Mouse (Mus musculus) CH12.LX (cell line): ENCODE measurements around the gene Rps6ka4. TPM values are rescaled to one million over a fixed set of nuclear protein-coding genes. Genes with fewer than 3 reads are reported as not detected.

Experiments
- DNase-seq: peaks from one replicate; pipeline ENCODE4 v3.0.0-alpha.2; 2013; ENCODE audit errors: extremely low read depth
- H3K27ac ChIP-seq: 2 replicates; pipeline ENCODE4 v1.5.1; 2012; ENCODE audit warnings: low read depth, mild to moderate bottlenecking, control low read depth, moderate library complexity; ENCODE audit not compliant: insufficient read depth
- H3K27me3 ChIP-seq: replicated peaks from 2 replicates; pipeline ENCODE3; 2012; ENCODE audit warnings: inconsistent platforms
- H3K36me3 ChIP-seq, 2 experiments: replicated peaks in 1 of 2; 2 replicates each; pipeline versions ENCODE3 to v1.6.1; 2012; ENCODE audit warnings: inconsistent platforms in 1 of 2, low read length in 1 of 2, mild to moderate bottlenecking in 1 of 2, mixed read lengths in 1 of 2, moderate library complexity in 1 of 2; ENCODE audit not compliant: control insufficient read depth in 1 of 2, insufficient read depth in 1 of 2
- H3K4me1 ChIP-seq, 2 experiments: 2 replicates each; pipeline ENCODE4 v1.6.1; 2012; ENCODE audit warnings: inconsistent platforms in 1 of 2, moderate library complexity in 1 of 2; ENCODE audit not compliant: insufficient read depth in 2 of 2, control insufficient read depth in 1 of 2
- H3K4me2 ChIP-seq: 2 replicates; pipeline ENCODE4 v1.6.1; 2012; ENCODE audit warnings: low read depth, mild to moderate bottlenecking, control low read depth; ENCODE audit not compliant: poor library complexity, insufficient read depth, severe bottlenecking
- H3K4me3 ChIP-seq, 3 experiments: fragments of 150-350 bp in 1 of 3; sonication (generic) in 1 of 3; replicated peaks in 1 of 3; 2 replicates each; pipeline versions ENCODE3 to v1.5.1; 2011 to 2012; ENCODE audit warnings: low read depth in 2 of 3, low read length in 2 of 3, mild to moderate bottlenecking in 2 of 3, moderate library complexity in 2 of 3, control low read depth in 1 of 3, improper control_type of control experiment in 1 of 3, inconsistent platforms in 1 of 3, mixed read lengths in 1 of 3; ENCODE audit not compliant: poor library complexity in 1 of 3
- H3K79me2 ChIP-seq: replicated peaks from 2 replicates; pipeline ENCODE4 v1.6.1; 2012; ENCODE audit warnings: mild to moderate bottlenecking, moderate library complexity; ENCODE audit not compliant: control insufficient read depth, poor library complexity, insufficient read depth, severe bottlenecking; ENCODE audit errors: extremely low read depth
- H3K9ac ChIP-seq: 2 replicates; pipeline ENCODE4 v1.6.1; 2012; ENCODE audit warnings: low read depth, mild to moderate bottlenecking, control low read depth, moderate library complexity; ENCODE audit not compliant: insufficient read depth
- H3K9me3 ChIP-seq: replicated peaks from 2 replicates; pipeline ENCODE3; 2012; ENCODE audit warnings: low read length, inconsistent platforms, mixed read lengths
- BHLHE40 ChIP-seq: IDR thresholded peaks from 2 replicates; pipeline ENCODE4 v1.6.1; 2011; ENCODE audit warnings: mild to moderate bottlenecking, low read depth, low read length, improper control_type of control experiment
- CHD1 ChIP-seq: IDR thresholded peaks from 2 replicates; pipeline ENCODE4 v1.6.1; 2012; ENCODE audit warnings: low read depth, low read length, improper control_type of control experiment, inconsistent platforms
- CTCF ChIP-seq, 2 experiments: IDR thresholded peaks in 1 of 2; conservative IDR thresholded peaks in 1 of 2; 2 replicates each; pipeline ENCODE4 v1.5.1; 2011 to 2012; ENCODE audit warnings: low read depth in 2 of 2, low read length in 2 of 2, improper control_type of control experiment in 1 of 2, inconsistent platforms in 1 of 2, mild to moderate bottlenecking in 1 of 2, moderate library complexity in 1 of 2
- E2F4 ChIP-seq: IDR thresholded peaks from 2 replicates; pipeline ENCODE4 v1.6.1; 2011; ENCODE audit warnings: low read depth, low read length, improper control_type of control experiment; ENCODE audit not compliant: insufficient replicate concordance
- ELF1 ChIP-seq: IDR thresholded peaks from 2 replicates; pipeline ENCODE4 v1.6.1; 2014; ENCODE audit warnings: low read depth, mild to moderate bottlenecking, inconsistent platforms, low read length, improper control_type of control experiment
- EP300 ChIP-seq: IDR thresholded peaks from 2 replicates; pipeline ENCODE4 v1.6.1; 2011; ENCODE audit warnings: low read length, improper control_type of control experiment
- ETS1 ChIP-seq: conservative IDR thresholded peaks from 2 replicates; pipeline ENCODE4 v1.6.1; 2012; ENCODE audit warnings: low read depth, mild to moderate bottlenecking, inconsistent platforms, low read length, improper control_type of control experiment, moderate library complexity
- GABPA ChIP-seq: IDR thresholded peaks from 2 replicates; pipeline ENCODE4 v1.6.1; 2012; ENCODE audit warnings: low read depth, low read length, improper control_type of control experiment, inconsistent platforms; ENCODE audit not compliant: insufficient replicate concordance
- HCFC1 ChIP-seq: IDR thresholded peaks from 2 replicates; pipeline ENCODE4 v1.6.1; 2012; ENCODE audit warnings: low read depth, mild to moderate bottlenecking, inconsistent platforms, low read length, improper control_type of control experiment
- IRF4 ChIP-seq: IDR thresholded peaks from 2 replicates; pipeline ENCODE4 v1.6.1; 2014; ENCODE audit warnings: low read depth, mild to moderate bottlenecking, inconsistent platforms, low read length, improper control_type of control experiment
- JUN ChIP-seq: IDR thresholded peaks from 2 replicates; pipeline ENCODE4 v1.6.1; 2011; ENCODE audit warnings: low read depth, mild to moderate bottlenecking, low read length, improper control_type of control experiment, moderate library complexity; ENCODE audit not compliant: insufficient read depth
- JUND ChIP-seq: conservative IDR thresholded peaks from 2 replicates; pipeline ENCODE4 v1.6.1; 2011; ENCODE audit warnings: low read depth, low read length, improper control_type of control experiment
- KAT2A ChIP-seq: IDR thresholded peaks from 2 replicates; pipeline ENCODE4 v1.6.1; 2012; ENCODE audit warnings: low read length, improper control_type of control experiment, inconsistent platforms; ENCODE audit not compliant: insufficient replicate concordance
- MAX ChIP-seq: IDR thresholded peaks from 2 replicates; pipeline ENCODE4 v1.6.1; 2011; ENCODE audit warnings: low read length, improper control_type of control experiment
- MAZ ChIP-seq: IDR thresholded peaks from 2 replicates; pipeline ENCODE4 v1.6.1; 2012; ENCODE audit warnings: low read depth, mild to moderate bottlenecking, inconsistent platforms, low read length, improper control_type of control experiment, moderate library complexity
- MEF2A ChIP-seq: IDR thresholded peaks from 2 replicates; pipeline ENCODE4 v1.6.1; 2014; ENCODE audit warnings: low read depth, mild to moderate bottlenecking, inconsistent platforms, low read length, improper control_type of control experiment, borderline replicate concordance
- MXI1 ChIP-seq: IDR thresholded peaks from 2 replicates; pipeline ENCODE4 v1.6.1; 2011; ENCODE audit warnings: mild to moderate bottlenecking, low read depth, low read length, improper control_type of control experiment
- MYC ChIP-seq: IDR thresholded peaks from 2 replicates; pipeline ENCODE4 v1.6.1; 2011; ENCODE audit warnings: low read depth, mild to moderate bottlenecking, improper control_type of control experiment, low read length
- NRF1 ChIP-seq: IDR thresholded peaks from 2 replicates; pipeline ENCODE4 v1.6.1; 2014; ENCODE audit warnings: low read depth, mild to moderate bottlenecking, inconsistent platforms, low read length, improper control_type of control experiment, moderate library complexity
- POLR2A ChIP-seq: IDR thresholded peaks from 2 replicates; pipeline ENCODE4 v1.6.1; 2011; ENCODE audit warnings: low read depth, mild to moderate bottlenecking, improper control_type of control experiment, low read length
- POLR2AphosphoS2 ChIP-seq: IDR thresholded peaks from 2 replicates; pipeline ENCODE4 v1.6.1; 2011; ENCODE audit warnings: low read depth, low read length, improper control_type of control experiment
- RAD21 ChIP-seq: IDR thresholded peaks from 2 replicates; pipeline ENCODE4 v1.6.1; 2011; ENCODE audit warnings: low read depth, mild to moderate bottlenecking, low read length, improper control_type of control experiment, moderate library complexity
- RCOR1 ChIP-seq: conservative IDR thresholded peaks from 2 replicates; pipeline ENCODE4 v1.6.1; 2012; ENCODE audit warnings: low read depth, mild to moderate bottlenecking, inconsistent platforms, low read length, improper control_type of control experiment
- SIN3A ChIP-seq: IDR thresholded peaks from 2 replicates; pipeline ENCODE4 v1.6.1; 2012; ENCODE audit warnings: low read length, improper control_type of control experiment, inconsistent platforms
- SMC3 ChIP-seq: IDR thresholded peaks from 2 replicates; pipeline ENCODE4 v1.6.1; 2011; ENCODE audit warnings: low read depth, low read length, improper control_type of control experiment
- TBP ChIP-seq: conservative IDR thresholded peaks from 2 replicates; pipeline ENCODE4 v1.6.1; 2011; ENCODE audit warnings: low read depth, low read length, improper control_type of control experiment
- TCF12 ChIP-seq: IDR thresholded peaks from 2 replicates; pipeline ENCODE4 v1.6.1; 2014; ENCODE audit warnings: low read depth, mild to moderate bottlenecking, inconsistent platforms, low read length, improper control_type of control experiment
- USF2 ChIP-seq: conservative IDR thresholded peaks from 2 replicates; pipeline ENCODE4 v1.6.1; 2011; ENCODE audit warnings: low read depth, low read length, improper control_type of control experiment
- ZKSCAN1 ChIP-seq: IDR thresholded peaks from 2 replicates; pipeline ENCODE4 v1.6.1; 2012; ENCODE audit warnings: low read depth, inconsistent platforms, low read length, improper control_type of control experiment, borderline replicate concordance
- ZMIZ1 ChIP-seq: IDR thresholded peaks from 2 replicates; pipeline ENCODE4 v1.6.1; 2012; ENCODE audit warnings: low read depth, mild to moderate bottlenecking, inconsistent platforms, low read length, improper control_type of control experiment
- dilution Hi-C: fragments of 300-500 bp; cut with MboI; formaldehyde crosslinking; loops from 2 replicates; pipeline ENCODE4 v1.14.3; 2020; ENCODE audit warnings: low sequenced_read_pairs; ENCODE audit not compliant: extremely low pct_unique_long_range_greater_than_20kb, extremely low pct_ligation_motif_present
- in situ Hi-C: fragments of 300-500 bp; cut with MboI; formaldehyde crosslinking; loops from 3 replicates; pipeline ENCODE4 v1.14.3; 2019; ENCODE audit warnings: low sequenced_read_pairs, low pct_ligation_motif_present, low pct_unique_long_range_greater_than_20kb, mixed read lengths
- polyA plus RNA-seq: library from polyadenylated mRNA; unstranded; fragments of >175 nt; gene quantifications from 2 replicates; pipeline ENCODE4 v1.2.1, GENCODE M21; 2012; ENCODE audit warnings: low read depth; ENCODE audit not compliant: insufficient read length
- total RNA-seq, 2 experiments: library from RNA; depleted of rRNA; stranded (reverse); fragments of 300-350 nt in 1 of 2; fragments of >200 nt in 1 of 2; gene quantifications; 2 replicates each; pipeline ENCODE4 v1.2.3; 2012 to 2014

Rps6ka4 gene
- total and polyA plus RNA-seq, 3 experiments, result 6.6 to 14.0 (median 7.8) TPM

GRCm38 (mm10) chr19:6871574-6872271 is 31.3 kb upstream of the Rps6ka4 start:
- H3K4me2 ChIP-seq, result peak overlapping the region; percentile 53
- in situ Hi-C loops (loop anchor here (5.0 kb wide), 1 partner anchor 51 kb away; the partner anchor contains the start of gene Esrra), dilution Hi-C loops (no loop called here)

GRCm38 (mm10) chr19:6869355-6869754 is 28.9 kb upstream of the Rps6ka4 start:
- Histone ChIP-seq H3K9ac (peak overlapping the region; percentile 43), H3K4me3 (peak overlapping the region; percentile 40 to 47 (median 45)), H3K36me3 (peaks cover 0 to 6% of the 10 kb centered on the region in 2 experiments), H3K4me2 (peak overlapping the region; percentile 64), H3K27me3 (no peaks in the 10 kb centered on the region), H3K27ac (peak overlapping the region; percentile 59), H3K79me2 (no peaks in the 10 kb centered on the region), H3K4me1 (peaks cover 8 to 37% of the 10 kb centered on the region in 2 experiments), H3K9me3 (peaks cover 6% of the 10 kb centered on the region)
- TF ChIP-seq MAZ (no peak), ETS1 (peak; percentile 85), CTCF (conservative IDR thresholded peaks at IDR 0.05 in 1 of 2, IDR thresholded peaks at IDR 0.05 in 1 of 2; ENCODE audit: low read depth in 2 of 2, low read length in 2 of 2) (no peak), BHLHE40 (peak; percentile 78), IRF4 (peak; percentile 79), EP300 (peak; percentile 75), POLR2AphosphoS2 (peak; percentile 50; the same call in 1 of the 2 replicates), MYC (0 out of 2 replicates have a peak, but pooled peaks have one; percentile 28), ZMIZ1 (no peak), E2F4 (no peak), KAT2A (no peak), ELF1 (peak; percentile 79), POLR2A (0 out of 2 replicates have a peak, but pooled peaks have one; percentile 30), RCOR1 (no peak), MEF2A (no peak), MXI1 (peak; percentile 44; the same call in 1 of the 2 replicates), SIN3A (no peak), MAX (0 out of 2 replicates have a peak, but pooled peaks have one; percentile 25), HCFC1 (peak; percentile 47; the same call in 1 of the 2 replicates)
- dilution Hi-C loops, result no loop called here
- in situ Hi-C loops, result no loop called here
- DNase-seq, result peak; percentile 72

More at GRCm38 (mm10) chr19:6871574-6872271, 31.3 kb upstream of the Rps6ka4 start:
- Histone ChIP-seq H3K79me2 (no peaks in the 10 kb centered on the region), H3K4me3 (peak overlapping the region in 1 of 3 experiments; percentile 18), H3K9ac (no peak overlapping the region), H3K36me3 (peaks cover 0 to 2% of the 10 kb centered on the region in 2 experiments), H3K27me3 (no peaks in the 10 kb centered on the region), H3K9me3 (peaks cover 2% of the 10 kb centered on the region), H3K27ac (0 out of 2 replicates have a peak overlapping the region, but pooled peaks have one; percentile 4), H3K4me1 (peaks cover 8 to 37% of the 10 kb centered on the region in 2 experiments)
- DNase-seq, result peak; percentile 76
- TF ChIP-seq MXI1 (peak; percentile 40; the same call in 1 of the 2 replicates), JUN (no peak), NRF1 (0 out of 2 replicates have a peak, but pooled peaks have one; percentile 15), SIN3A (peak; percentile 72), ZKSCAN1 (no peak), RAD21 (peak; percentile 69), GABPA (no peak), USF2 (no peak), ZMIZ1 (no peak), POLR2AphosphoS2 (no peak), BHLHE40 (peak; percentile 31), HCFC1 (no peak), EP300 (0 out of 2 replicates have a peak, but pooled peaks have one; percentile 26), ETS1 (peak; percentile 37; the same call in 1 of the 2 replicates), MYC (0 out of 2 replicates have a peak, but pooled peaks have one; percentile 52), CHD1 (no peak), E2F4 (no peak), SMC3 (peak; percentile 65), CTCF (conservative IDR thresholded peaks at IDR 0.05 in 1 of 2, IDR thresholded peaks at IDR 0.05 in 1 of 2; ENCODE audit: low read depth in 2 of 2, low read length in 2 of 2) (peak; percentile 47 to 79), TBP (0 out of 2 replicates have a peak, but pooled peaks have one; percentile 48), TCF12 (peak; percentile 40; the same call in 1 of the 2 replicates), MEF2A (no peak), MAZ (peak; percentile 55; the same call in 1 of the 2 replicates), JUND (no peak), RCOR1 (0 out of 2 replicates have a peak, but pooled peaks have one; percentile 32)
- TF ChIP-seq, all 38 proteins: peak for 14
